Mouse (Mus musculus) midbrain, postnatal 0 days (tissue): ENCODE measurements around the gene Pla2g2d. TPM values are rescaled to one million over a fixed set of nuclear protein-coding genes. Genes with fewer than 3 reads are reported as not detected.
A peak's percentile ranks its signal among the peaks of the same experiment; 100 is the strongest.

ENCODE experiments used
- ATAC-seq: fragments of 200-750 bp; cut with Nextera tagmentation; 2 replicates; pipeline ENCODE4 v1.8.0; 2017; ENCODE audit warnings: moderate number of reproducible peaks, mild to moderate bottlenecking, moderate TSS enrichment, moderate library complexity; ENCODE audit not compliant: low FRiP score
- DNase-seq: peaks from one replicate; pipeline ENCODE4 v3.0.0-alpha.2; 2015; ENCODE audit warnings: low spot score
- H3K27ac ChIP-seq: fragments of 300-500 bp; sonication (generic); 2 replicates; pipeline ENCODE4 v1.5.1; 2014; ENCODE audit warnings: low read depth, mild to moderate bottlenecking, low read length, mixed read lengths
- H3K27me3 ChIP-seq: fragments of 300-500 bp; sonication (generic); 2 replicates; pipeline ENCODE4 v1.6.1; 2014; ENCODE audit warnings: low read length, control low read depth, mixed read lengths; ENCODE audit not compliant: insufficient read depth
- H3K36me3 ChIP-seq: fragments of 300-500 bp; sonication (generic); 2 replicates; pipeline ENCODE4 v1.6.1; 2014; ENCODE audit warnings: low read length, control low read depth, mixed read lengths; ENCODE audit not compliant: insufficient read depth
- H3K4me1 ChIP-seq: fragments of 300-500 bp; sonication (generic); 2 replicates; pipeline ENCODE4 v1.6.1; 2014; ENCODE audit warnings: mild to moderate bottlenecking, control low read depth, antibody characterized with exemption, low read length, mixed read lengths; ENCODE audit not compliant: insufficient read depth
- H3K4me2 ChIP-seq: fragments of 300-500 bp; sonication (generic); 2 replicates; pipeline ENCODE4 v1.6.1; 2014; ENCODE audit warnings: low read depth, mild to moderate bottlenecking, low read length, mixed read lengths; ENCODE audit not compliant: poor library complexity, severe bottlenecking
- H3K4me3 ChIP-seq: fragments of 300-500 bp; sonication (generic); 2 replicates; pipeline ENCODE4 v1.5.1; 2014; ENCODE audit warnings: low read depth, mild to moderate bottlenecking, low read length, moderate library complexity
- H3K9ac ChIP-seq: fragments of 300-500 bp; sonication (generic); replicated peaks from 2 replicates; pipeline ENCODE4 v1.6.1; 2014; ENCODE audit warnings: mild to moderate bottlenecking, low read length, moderate library complexity, mixed read lengths; ENCODE audit not compliant: poor library complexity, severe bottlenecking
- H3K9me3 ChIP-seq: fragments of 300-500 bp; sonication (generic); 2 replicates; pipeline ENCODE4 v1.6.1; 2016; ENCODE audit warnings: low read length, control low read depth
- CTCF ChIP-seq: IDR thresholded peaks from 2 replicates; pipeline ENCODE4 v1.5.1; 2016; ENCODE audit warnings: antibody characterized with exemption, mild to moderate bottlenecking
- WGBS: fragments of 180-500 bp; shearing (Covaris S2); extraction: QIAGEN DNeasy Blood & Tissue Kit; methylation state at CpG from one replicate; pipeline ENCODE4 v1.1.7; 2014; 5-methylcytosine and 5-hydroxymethylcytosine counted together
- polyA plus RNA-seq: library from polyadenylated mRNA; unstranded; fragments of >200 nt; fragmentation: Nextera tagmentation; extraction: Ambion mirVana; gene quantifications from 2 replicates; pipeline ENCODE4 v1.2.1, GENCODE M21; 2015
- total RNA-seq: library from RNA; depleted of rRNA; stranded (reverse); fragments of >200 nt; gene quantifications from 2 replicates; pipeline ENCODE4 v1.2.3, GENCODE M21; 2014

Gene Pla2g2d
- total and polyA plus RNA-seq, 2 experiments from 2014 or later, result 0.52 TPM; not detected in 1

GRCm38 (mm10) chr4:138772386-138772785, 3.1 kb upstream of the Pla2g2d start:
- DNase-seq (no peak), ATAC-seq (no peak)
- Histone ChIP-seq H3K4me3 (no peak overlapping the region), H3K36me3 (no peaks in the 10 kb centered on the region), H3K27ac (no peak overlapping the region), H3K4me2 (no peak overlapping the region), H3K4me1 (no peaks in the 10 kb centered on the region), H3K9me3 (no peaks in the 10 kb centered on the region), H3K9ac (no peak overlapping the region), H3K27me3 (no peaks in the 10 kb centered on the region)
- no peak for TF ChIP-seq CTCF
- WGBS, result 84% methylated on average over 5 of the region's 5 CpGs

- no peaks in the 10 kb centered on the region for H3K9me3 ChIP-seq
- no peaks in the 10 kb centered on the region for H3K36me3 ChIP-seq
- H3K9ac ChIP-seq, result no peak overlapping the region
- H3K4me3 ChIP-seq, result no peak overlapping the region
- no peak for TF ChIP-seq CTCF
- 43% methylated on average over 20 of the region's 20 CpGs for WGBS
- DNase-seq (peak; percentile 77), ATAC-seq (no peak)
- H3K27ac ChIP-seq, result no peak overlapping the region
- H3K4me1 ChIP-seq, result no peaks in the 10 kb centered on the region
- H3K27me3 ChIP-seq, result no peaks in the 10 kb centered on the region
- no peak overlapping the region for H3K4me2 ChIP-seq
These were observed 2.2 kb downstream of the Pla2g2d start for GRCm38 (mm10) chr4:138777417-138778407.

GRCm38 (mm10) chr4:138780300-138780699, 4.8 kb downstream of the Pla2g2d start:
- ATAC-seq (no peak), DNase-seq (no peak)
- Histone ChIP-seq H3K27me3 (no peaks in the 10 kb centered on the region), H3K27ac (no peak overlapping the region), H3K36me3 (no peaks in the 10 kb centered on the region), H3K4me1 (no peaks in the 10 kb centered on the region), H3K9me3 (no peaks in the 10 kb centered on the region), H3K4me2 (no peak overlapping the region), H3K4me3 (no peak overlapping the region), H3K9ac (no peak overlapping the region)
- 90% methylated on average over 5 of the region's 5 CpGs for WGBS
- no peak for TF ChIP-seq CTCF

- no peak for DNase-seq
- no peak for TF ChIP-seq CTCF
- Histone ChIP-seq H3K4me2 (no peak overlapping the region), H3K36me3 (no peaks in the 10 kb centered on the region), H3K9me3 (no peaks in the 10 kb centered on the region), H3K9ac (no peak overlapping the region), H3K4me1 (no peaks in the 10 kb centered on the region), H3K4me3 (no peak overlapping the region), H3K27ac (no peak overlapping the region), H3K27me3 (no peaks in the 10 kb centered on the region)
- ATAC-seq, result no peak
- 85% methylated on average over 6 of the region's 6 CpGs for WGBS
These were observed 6.6 kb downstream of the Pla2g2d start for GRCm38 (mm10) chr4:138782098-138782497.

- H3K36me3 ChIP-seq, result no peaks in the 10 kb centered on the region
- no peak overlapping the region for H3K27ac ChIP-seq
- H3K9ac ChIP-seq, result no peak overlapping the region
- 55% methylated on average over 4 of the region's 4 CpGs for WGBS
- no peaks in the 10 kb centered on the region for H3K4me1 ChIP-seq
- no peaks in the 10 kb centered on the region for H3K27me3 ChIP-seq
- H3K9me3 ChIP-seq, result no peaks in the 10 kb centered on the region
- ATAC-seq, result no peak
- no peak overlapping the region for H3K4me3 ChIP-seq
- DNase-seq, result no peak
- no peak overlapping the region for H3K4me2 ChIP-seq
- peak; percentile 31 for TF ChIP-seq CTCF
These were observed 10.2 kb downstream of the Pla2g2d start for GRCm38 (mm10) chr4:138785721-138786120.

- Histone ChIP-seq H3K4me1 (no peaks in the 10 kb centered on the region), H3K4me2 (no peak overlapping the region), H3K9me3 (no peaks in the 10 kb centered on the region), H3K36me3 (no peaks in the 10 kb centered on the region), H3K4me3 (no peak overlapping the region), H3K9ac (no peak overlapping the region), H3K27me3 (no peaks in the 10 kb centered on the region), H3K27ac (no peak overlapping the region)
- ATAC-seq, result no peak
- WGBS, result 70% methylated on average over 4 of the region's 4 CpGs
- TF ChIP-seq CTCF, result no peak
- DNase-seq, result no peak
These were observed 10.6 kb downstream of the Pla2g2d start for GRCm38 (mm10) chr4:138786141-138786540.
